Mouse (Mus musculus) monocyte, adult 5-6 weeks (primary cell): ENCODE data around the gene Pgam2. TPM values are rescaled to one million over a fixed set of nuclear protein-coding genes. Genes with fewer than 3 reads are reported as not detected.

ENCODE experiments used
- ATAC-seq: fragments of 153-309, 156-312 bp; replicated peaks from 2 replicates; pipeline ENCODE4 v1.8.0; 2017; ENCODE audit warnings: mild to moderate bottlenecking; ENCODE audit not compliant: low TSS enrichment, insufficient number of reproducible peaks, severe bottlenecking, poor library complexity, low FRiP score
- total RNA-seq: library from RNA; stranded (forward); fragments of 200-1000, 200-491, 200-594 nt; gene quantifications from 3 replicates; pipeline ENCODE4 v1.2.3, GENCODE M21; 2017

The Pgam2 gene
- total RNA-seq, 1 experiment from 2014 or later: 6.4 TPM

GRCm38 (mm10) chr11:5787671-5788055 is 15.9 kb downstream of the Pgam2 start:
- no peak for ATAC-seq

- ATAC-seq: peak; percentile 25
Measured at GRCm38 (mm10) chr11:5785732-5786131, 17.8 kb downstream of the Pgam2 start.

- no peak for ATAC-seq
Measured at GRCm38 (mm10) chr11:5782199-5782944, 21.2 kb downstream of the Pgam2 start.

GRCm38 (mm10) chr11:5780035-5780499 is 23.5 kb downstream of the Pgam2 start:
- ATAC-seq: no peak

- no peak for ATAC-seq
Measured at GRCm38 (mm10) chr11:5778481-5778880, 25.1 kb downstream of the Pgam2 start.

- ATAC-seq: no peak
Measured at GRCm38 (mm10) chr11:5766019-5766418, 37.5 kb downstream of the Pgam2 start.

GRCm38 (mm10) chr11:5762633-5762982 is 40.9 kb downstream of the Pgam2 start:
- ATAC-seq: no peak

GRCm38 (mm10) chr11:5761820-5762632 is 41.5 kb downstream of the Pgam2 start, which contains the start of gene Urgcp:
Gene Urgcp (minus strand): TSS chr11:5762376.
- ATAC-seq: peak; percentile 89

- 0 out of 2 replicates have a peak, but pooled peaks have one; percentile 17 for ATAC-seq
Measured at GRCm38 (mm10) chr11:5753755-5754154, 49.8 kb downstream of the Pgam2 start.

Other genes with a start within 250 kb of the Pgam2 start
- 0.95 to 1.7 TPM in 2 of 3 replicates, not detected in the other for gene Ankrd36, start 234.0 kb downstream of the Pgam2 start, total RNA-seq
- 29.1 to 47.5 TPM (median 33.5 TPM) in 3 replicates for gene Mrps24, start 88.1 kb downstream of the Pgam2 start, total RNA-seq
- 7.2 to 13.7 TPM (median 10.5 TPM) in 3 replicates for gene Urgcp, start 41.4 kb downstream of the Pgam2 start, total RNA-seq
- gene Dbnl, start 15.2 kb downstream of the Pgam2 start, total RNA-seq: 164 to 214 TPM (median 184 TPM) in 3 replicates
- 14.6 to 18.6 TPM (median 17.2 TPM) in 3 replicates for gene Polm, start 34.3 kb upstream of the Pgam2 start, total RNA-seq
- not detected in 3 replicates for gene Aebp1, start 58.2 kb upstream of the Pgam2 start, total RNA-seq
- 7.0 to 17.2 TPM (median 15.4 TPM) in 3 replicates for gene Pold2, start 74.6 kb upstream of the Pgam2 start, total RNA-seq
- gene Myl7, start 95.0 kb upstream of the Pgam2 start, total RNA-seq: not detected in 3 replicates
- gene Gck, start 146.3 kb upstream of the Pgam2 start, total RNA-seq: not detected in 3 replicates
- 45.7 to 57.4 TPM (median 56.8 TPM) in 3 replicates for gene Ykt6, start 152.0 kb upstream of the Pgam2 start, total RNA-seq